Mouse (Mus musculus) T-helper 17 cell (primary cell): ENCODE measurements around the gene 1700022I11Rik.

ENCODE experiments used
- in situ Hi-C, 2 experiments: fragments of 300-600 bp; cut with MboI, MseI; formaldehyde crosslinking; loops; 1 replicate in 1 of 2; 2 replicates in 1 of 2; pipeline ENCODE4 v1.15.1; 2025; ENCODE audit warnings: high pct_unique_total_duplicates in 2 of 2

Gene 1700022I11Rik

DNA sequence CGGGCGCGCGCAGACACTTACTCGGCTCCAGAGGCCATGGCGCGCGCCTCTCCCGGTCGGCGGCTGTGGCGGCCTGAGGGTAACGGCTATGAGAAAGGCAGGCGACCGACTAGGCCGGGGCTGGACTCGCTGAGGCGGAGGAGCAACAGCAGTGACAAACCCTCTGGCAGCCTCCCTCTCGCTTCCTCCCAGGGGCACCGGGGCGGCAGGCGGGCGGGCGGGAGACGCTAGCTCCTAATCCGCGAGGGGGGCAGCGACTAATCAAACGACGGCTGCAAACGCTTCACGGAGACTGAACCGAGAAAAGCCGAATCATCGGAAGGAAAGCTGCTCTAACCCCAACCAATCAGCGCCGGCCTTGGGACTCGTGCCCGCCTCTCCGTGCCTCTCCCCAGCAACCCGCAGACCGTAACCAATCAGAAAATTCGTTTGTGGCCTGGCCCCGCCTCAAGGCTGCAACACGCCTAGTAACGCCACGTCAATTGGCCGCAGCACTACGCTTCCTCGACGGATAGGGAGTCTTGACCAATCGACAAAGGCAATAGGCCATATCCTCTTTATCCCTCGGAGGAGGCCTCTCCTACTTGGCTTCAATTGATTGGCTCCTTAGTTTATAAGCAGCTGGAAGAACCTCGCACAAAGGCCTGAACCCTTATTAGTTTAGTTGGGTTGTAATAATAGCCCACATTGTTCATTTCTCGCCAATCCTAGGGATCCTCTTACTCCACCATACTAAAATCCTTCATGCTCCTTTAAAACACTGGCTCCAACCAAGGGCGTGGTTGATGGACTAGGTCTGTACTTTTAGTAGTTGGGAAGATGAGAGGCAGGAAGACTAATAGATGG is 31.0 kb downstream of the 1700022I11Rik start, which contains the start of gene Vcp:
Gene Vcp (minus strand): TSS at position 367 of the 846 bp plus-strand sequence.
- in situ Hi-C loops: loop anchor here (10.0 to 25.0 kb wide), 2 partner anchors 437 to 564 kb away; partner anchors contain the start of genes Creb3 (in 1 of the 2), Fam166b (in 1 of the 2), Tesk1 (in 1 of the 2) and Tln1 (in 1 of the 2)

DNA sequence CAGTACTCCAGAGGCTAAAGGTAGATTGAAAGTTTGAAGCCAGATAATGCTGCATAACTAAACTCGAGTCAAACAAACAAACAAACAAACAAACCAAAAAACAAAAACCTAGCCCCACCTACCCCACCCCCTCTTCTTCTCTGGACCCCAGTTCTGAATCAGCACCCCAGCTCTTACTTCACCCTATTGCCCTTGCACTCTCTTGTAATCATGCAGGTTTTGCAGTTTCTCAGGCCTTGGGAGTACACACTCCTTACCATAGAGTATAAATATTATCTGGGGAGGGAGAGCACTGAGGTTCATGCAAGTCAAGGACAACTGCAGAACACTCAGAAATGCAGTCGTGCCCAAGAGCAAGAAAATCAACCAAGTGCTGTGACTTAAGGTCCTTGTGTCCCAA is 31.9 kb downstream of the 1700022I11Rik start:
- in situ Hi-C loops: loop anchor here (10.0 to 25.0 kb wide), 2 partner anchors 436 to 564 kb away; partner anchors contain the start of genes Creb3 (in 1 of the 2), Fam166b (in 1 of the 2), Tesk1 (in 1 of the 2) and Tln1 (in 1 of the 2)

DNA sequence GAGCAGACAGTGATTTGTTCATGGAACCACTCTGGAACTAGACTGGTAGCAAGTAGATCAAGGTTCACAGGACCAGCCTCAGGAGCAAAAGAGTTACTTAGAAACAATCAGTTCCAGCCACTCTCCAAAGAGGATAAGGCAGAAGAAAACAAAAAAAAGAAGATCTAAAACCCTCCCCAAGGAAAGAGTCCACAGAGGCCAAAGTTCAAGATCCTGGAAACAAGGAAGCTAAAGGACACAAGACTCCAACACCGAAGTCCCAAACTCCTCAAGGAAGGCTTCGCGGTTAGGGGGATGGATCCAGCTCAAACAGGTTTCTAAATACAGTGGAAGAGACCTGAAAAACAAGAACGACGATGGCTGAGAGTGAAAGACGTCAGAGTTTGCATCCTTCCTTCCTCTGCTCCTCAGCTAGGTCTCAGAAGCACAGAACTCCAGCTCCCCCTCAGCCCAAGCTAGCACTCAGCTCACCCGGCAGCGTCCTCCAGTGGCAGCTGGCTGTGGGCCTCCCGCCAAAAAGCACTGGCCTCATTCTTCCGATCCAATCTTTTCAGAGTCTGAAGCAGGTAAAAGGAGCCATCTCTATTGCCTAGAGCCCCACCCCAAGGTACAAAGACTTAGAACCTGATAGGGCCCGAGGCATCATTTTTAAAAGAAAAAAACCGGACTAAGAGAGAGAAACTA is 33.5 kb downstream of the 1700022I11Rik start:
- in situ Hi-C loops: loop anchor here (10.0 to 25.0 kb wide), 2 partner anchors 434 to 562 kb away; partner anchors contain the start of genes Creb3 (in 1 of the 2), Fam166b (in 1 of the 2), Tesk1 (in 1 of the 2) and Tln1 (in 1 of the 2)

DNA sequence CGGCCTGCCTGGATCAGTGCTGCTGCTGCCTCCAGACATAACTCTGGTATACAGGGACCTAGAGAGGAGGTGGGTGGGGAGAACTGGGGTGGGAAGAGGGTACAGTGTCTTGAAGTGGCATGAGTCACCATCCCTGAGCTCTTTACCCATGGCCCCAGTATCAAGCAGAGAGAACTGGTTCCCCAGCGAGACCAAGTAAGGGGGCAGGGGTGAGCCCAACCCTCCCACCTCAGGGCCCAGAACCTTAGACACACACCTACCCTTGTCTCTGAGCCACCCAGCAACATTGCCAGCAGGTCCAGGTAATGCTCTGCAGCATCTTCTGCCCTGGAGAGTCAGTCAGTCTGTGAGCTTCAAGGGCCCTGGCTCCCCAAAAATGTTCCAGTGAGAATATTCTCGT is 35.5 kb downstream of the 1700022I11Rik start:
- in situ Hi-C loops: loop anchor here (10.0 to 25.0 kb wide), 2 partner anchors 432 to 560 kb away; partner anchors contain the start of genes Creb3 (in 1 of the 2), Fam166b (in 1 of the 2), Tesk1 (in 1 of the 2) and Tln1 (in 1 of the 2)

GRCm38 (mm10) chr4:43005765-43006164 is 36.4 kb downstream of the 1700022I11Rik start:
- in situ Hi-C loops: loop anchor here (10.0 to 25.0 kb wide), 2 partner anchors 432 to 559 kb away; partner anchors contain the start of genes Creb3 (in 1 of the 2), Fam166b (in 1 of the 2), Tesk1 (in 1 of the 2) and Tln1 (in 1 of the 2)

DNA sequence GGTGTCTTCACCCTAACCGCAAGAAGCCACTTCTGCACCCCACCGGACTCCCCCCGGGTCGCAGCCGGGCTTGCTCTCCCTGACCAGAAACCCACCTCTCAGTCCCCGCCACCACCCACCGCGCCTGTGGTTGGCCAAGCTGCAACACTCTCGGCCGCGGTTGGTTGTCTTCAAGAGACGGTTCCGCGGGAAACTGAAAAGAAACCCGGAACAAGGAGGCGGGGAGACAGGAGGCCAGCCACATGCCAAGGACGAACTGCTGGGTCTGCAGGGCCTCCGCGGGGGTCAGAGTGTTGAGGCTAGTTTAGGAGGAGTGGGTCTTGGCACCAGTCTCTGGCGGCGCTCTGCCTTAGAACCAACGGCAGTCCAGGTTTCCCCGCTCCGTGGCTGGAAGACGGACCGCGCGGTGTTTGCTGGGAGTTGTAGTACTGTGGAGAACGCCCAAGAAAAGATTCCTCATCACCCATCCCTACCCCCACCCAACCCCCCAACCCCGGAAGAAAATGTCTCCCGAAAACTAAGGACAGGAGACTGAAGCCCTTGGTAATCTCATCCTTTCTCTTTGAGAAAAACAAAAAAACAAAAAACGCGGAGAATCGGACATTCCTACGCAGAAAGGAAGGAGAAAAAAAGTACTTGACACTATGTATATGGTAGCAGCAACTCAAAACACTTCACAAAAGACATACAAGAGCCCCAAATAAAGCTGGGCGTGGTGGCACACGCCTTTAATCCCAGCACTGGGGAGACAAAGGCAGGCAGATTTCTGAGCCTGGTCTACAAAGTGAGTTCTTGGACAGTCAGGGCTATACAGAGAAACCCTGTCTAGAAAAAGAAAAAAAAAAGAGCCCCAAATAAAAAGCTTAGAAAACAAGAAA is 41.0 kb downstream of the 1700022I11Rik start, which contains the start of gene Fancg:
Gene Fancg (minus strand): TSS at position 346 of the 878 bp plus-strand sequence.
- in situ Hi-C loops: loop anchor here in 1 of 2 experiments (25.0 kb wide), 1 partner anchor 427 kb away; the partner anchor contains the start of genes Fam166b and Tesk1

- in situ Hi-C loops: loop anchor here in 1 of 2 experiments (25.0 kb wide), 1 partner anchor 425 kb away; the partner anchor contains the start of genes Fam166b and Tesk1
These were observed 42.7 kb downstream of the 1700022I11Rik start for GRCm38 (mm10) chr4:43012091-43012490.

DNA sequence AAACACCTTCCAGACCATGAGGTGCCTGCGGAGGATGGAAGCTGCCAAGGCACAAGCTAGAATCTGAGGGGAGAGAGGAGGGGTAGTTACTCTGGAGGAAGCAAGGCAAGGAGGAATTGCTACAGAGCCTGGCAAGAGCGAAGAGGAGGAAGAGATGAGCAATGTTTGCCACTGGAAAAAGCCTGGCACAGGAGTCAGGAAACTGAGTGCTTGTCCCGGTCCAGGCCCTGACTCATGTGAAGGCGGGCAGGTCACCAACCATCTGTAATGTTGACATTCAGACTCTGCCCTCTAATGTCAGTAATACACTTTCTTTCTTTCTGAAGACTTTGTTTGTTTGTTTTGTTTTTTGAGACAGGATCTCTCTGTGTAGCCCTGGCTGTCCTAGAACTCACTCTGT is 48.8 kb downstream of the 1700022I11Rik start:
- in situ Hi-C loops: loop anchor here in 1 of 2 experiments (25.0 kb wide), 1 partner anchor 419 kb away; the partner anchor contains the start of genes Fam166b and Tesk1

DNA sequence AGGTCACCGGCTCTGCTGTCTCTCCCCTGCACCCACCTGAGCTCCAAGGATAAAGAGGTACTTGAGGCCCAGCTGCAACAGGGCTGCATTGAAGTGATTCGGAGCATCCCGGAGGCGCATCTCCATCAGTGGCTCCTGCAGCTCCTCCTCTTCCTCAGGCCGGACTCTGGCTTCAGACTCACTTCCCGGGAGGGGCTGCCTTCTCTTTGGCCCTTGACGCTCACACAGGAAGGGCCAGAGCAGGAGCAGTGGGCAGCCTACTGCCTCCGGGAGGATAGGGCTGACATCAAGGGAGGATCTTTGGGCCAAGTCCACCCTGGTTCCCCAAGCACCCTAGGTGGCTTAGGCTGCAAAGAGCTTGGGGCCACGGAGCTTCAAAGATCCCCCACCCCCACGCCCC is 49.8 kb downstream of the 1700022I11Rik start:
- in situ Hi-C loops: loop anchor here in 1 of 2 experiments (25.0 kb wide), 1 partner anchor 418 kb away; the partner anchor contains the start of genes Fam166b and Tesk1

DNA sequence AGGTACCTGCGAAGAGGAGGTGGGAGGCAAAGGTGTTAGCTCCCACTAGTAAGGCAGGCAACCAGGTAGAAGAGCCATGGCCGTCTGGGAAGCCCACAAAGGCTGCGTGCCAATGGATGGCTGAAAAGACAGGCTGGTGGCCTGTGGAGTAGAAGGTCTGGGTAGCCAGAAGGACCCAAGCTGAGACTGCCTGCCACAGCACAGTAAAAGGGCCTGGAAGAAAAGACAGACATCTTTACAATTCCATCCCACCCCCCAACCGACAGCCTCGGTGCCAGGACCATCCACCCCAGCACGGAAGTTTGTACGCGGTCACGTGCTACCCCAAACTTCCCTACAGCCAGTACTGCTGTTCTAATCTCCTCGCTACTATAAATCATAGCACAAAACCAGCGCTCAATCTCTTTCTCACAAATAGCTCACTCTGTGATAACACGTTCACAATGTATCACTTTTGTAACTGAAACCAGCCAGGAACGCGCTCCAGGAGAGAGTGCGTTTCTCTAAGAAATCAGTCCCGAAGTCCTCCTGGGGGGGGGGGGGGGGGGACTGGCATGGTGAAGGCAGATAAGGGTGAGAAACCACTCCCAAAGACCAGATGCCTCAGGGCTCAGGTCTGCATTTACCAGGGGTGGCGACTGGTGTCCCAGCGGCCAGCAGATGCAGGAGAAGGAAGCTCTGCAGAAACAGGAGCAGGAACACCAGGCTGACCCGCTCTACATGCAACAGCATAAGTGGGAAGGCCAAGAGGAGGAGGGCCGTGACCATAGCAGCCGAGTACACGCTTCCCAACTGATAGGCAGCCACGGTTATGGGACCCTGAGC is 50.4 kb downstream of the 1700022I11Rik start:
- in situ Hi-C loops: loop anchor here in 1 of 2 experiments (5.0 to 25.0 kb wide), 2 partner anchors 417 to 547 kb away; partner anchors contain the start of genes Fam166b and Tesk1

DNA sequence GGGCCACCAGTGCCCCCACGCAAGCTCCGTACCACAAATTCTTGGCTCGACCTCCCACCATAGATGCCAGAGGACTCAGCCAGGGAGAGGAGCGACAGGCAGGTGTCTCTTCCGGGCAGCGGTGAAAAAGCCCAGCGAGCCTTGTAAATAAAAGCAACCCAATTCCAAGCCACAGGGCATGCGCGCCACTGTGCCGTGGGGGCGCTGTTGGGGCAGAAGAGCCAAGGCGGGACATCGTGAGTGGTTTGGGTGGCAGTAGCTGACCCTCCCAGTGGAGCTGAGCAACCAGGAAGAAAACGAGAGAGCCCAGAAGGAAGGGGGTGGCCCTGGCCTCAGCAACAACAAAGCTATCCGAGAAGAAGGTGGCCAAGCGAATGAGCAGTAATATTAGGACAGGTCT is 51.5 kb downstream of the 1700022I11Rik start:
- in situ Hi-C loops: loop anchor here in 1 of 2 experiments (5.0 to 25.0 kb wide), 2 partner anchors 416 to 546 kb away; partner anchors contain the start of genes Fam166b and Tesk1

DNA sequence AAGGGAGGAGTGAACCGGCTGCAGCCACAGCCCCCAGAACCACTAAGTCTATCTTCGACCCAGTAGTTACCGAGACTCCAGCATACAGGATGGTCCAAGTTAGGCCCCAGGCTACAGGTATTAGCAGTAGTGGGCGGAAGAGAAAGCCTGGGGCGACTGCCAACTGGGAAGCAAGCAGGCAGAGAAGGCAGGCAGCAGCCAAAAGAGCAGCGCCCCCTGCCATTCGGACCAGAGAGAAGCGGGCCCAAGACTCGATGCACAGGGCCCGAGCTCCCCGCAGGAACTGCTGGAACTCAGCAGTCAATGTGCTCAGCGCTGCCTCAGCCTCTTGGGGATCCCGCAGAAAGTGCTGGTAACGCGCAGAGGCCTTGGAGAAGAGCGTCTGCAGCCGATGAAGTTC is 51.9 kb downstream of the 1700022I11Rik start:
- in situ Hi-C loops: loop anchor here in 1 of 2 experiments (5.0 to 25.0 kb wide), 2 partner anchors 416 to 546 kb away; partner anchors contain the start of genes Fam166b and Tesk1

GRCm38 (mm10) chr4:43024673-43025072 is 55.3 kb downstream of the 1700022I11Rik start:
- in situ Hi-C loops: loop anchor here in 1 of 2 experiments (5.0 to 25.0 kb wide), 2 partner anchors 413 to 543 kb away; partner anchors contain the start of genes Fam166b and Tesk1

DNA sequence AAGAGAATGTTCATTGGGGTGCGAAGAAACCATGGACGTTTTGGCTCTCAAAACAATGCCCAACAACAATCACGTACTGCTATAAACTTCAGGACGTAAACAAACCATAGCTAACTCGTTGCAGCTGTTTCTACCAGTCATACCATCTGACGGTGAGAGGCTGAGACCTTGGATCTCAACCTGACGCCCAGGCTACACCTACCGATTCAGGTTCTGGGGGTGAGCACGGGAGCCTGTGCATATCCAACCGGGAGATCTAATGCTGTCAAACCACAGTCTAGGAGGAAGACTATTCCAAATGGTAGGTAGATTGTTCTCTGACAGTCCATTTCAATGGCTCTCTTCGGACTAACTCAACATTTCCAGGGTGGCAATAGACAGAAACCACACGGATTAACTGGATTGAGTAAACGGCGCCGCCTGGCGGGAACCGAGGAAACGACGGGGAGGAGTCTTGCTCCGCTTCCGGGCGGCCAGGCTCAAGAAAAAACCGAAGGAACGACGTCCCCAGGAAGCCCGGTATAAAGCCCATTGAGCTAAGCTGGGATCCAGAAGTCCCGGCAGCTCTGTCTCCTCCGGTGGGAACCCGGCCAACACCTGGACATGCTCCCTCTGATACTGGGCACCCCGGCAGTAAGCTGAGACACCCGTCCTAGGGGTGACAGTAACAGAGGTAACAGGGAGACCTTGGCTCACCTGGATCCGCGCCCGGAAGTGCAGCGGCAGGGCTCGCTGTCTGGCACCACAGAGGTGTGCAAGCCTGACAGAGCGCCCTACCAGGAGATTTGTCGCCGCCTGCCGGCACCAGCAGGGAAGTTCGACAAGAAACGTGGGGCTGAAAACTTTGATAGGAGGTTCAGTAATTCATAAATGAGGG is 55.9 kb downstream of the 1700022I11Rik start, which contains the start of gene Pigo:
Gene Pigo (minus strand): TSS at position 736 of the 877 bp plus-strand sequence.
- in situ Hi-C loops: no loop called here

DNA sequence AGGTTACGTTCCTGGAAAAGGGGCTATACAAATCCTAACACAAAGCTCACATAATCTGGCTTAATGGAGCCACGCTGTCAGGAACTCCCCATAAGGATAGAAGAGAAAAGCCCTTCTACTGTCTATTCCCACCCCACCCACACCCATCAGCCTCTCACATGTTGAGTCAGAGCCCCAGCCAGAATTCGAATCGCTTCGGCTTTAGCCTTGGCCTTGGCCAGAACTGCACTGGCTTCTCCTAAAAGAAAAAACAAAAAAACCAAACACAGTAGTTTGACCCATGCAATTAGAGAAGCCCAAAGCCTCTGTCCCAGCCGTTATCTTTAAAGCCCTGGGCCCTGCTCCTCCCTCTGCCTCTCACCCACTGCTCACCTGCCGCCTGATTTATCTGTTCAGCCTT is 59.7 kb downstream of the 1700022I11Rik start:
- in situ Hi-C loops: no loop called here

GRCm38 (mm10) chr4:43029749-43030148 is 60.3 kb downstream of the 1700022I11Rik start:
- in situ Hi-C loops: loop anchor here in 1 of 2 experiments (10.0 kb wide), 2 partner anchors 455 to 1295 kb away; partner anchors contain the start of genes Arid3c and Sit1

- in situ Hi-C loops: loop anchor here in 1 of 2 experiments (10.0 kb wide), 2 partner anchors 454 to 1296 kb away; partner anchors contain the start of genes Arid3c and Sit1
These were observed 60.9 kb downstream of the 1700022I11Rik start for GRCm38 (mm10) chr4:43030352-43030751.
